ENCODE assay signal across 12 mouse cellular contexts in the genomic region with DNA sequence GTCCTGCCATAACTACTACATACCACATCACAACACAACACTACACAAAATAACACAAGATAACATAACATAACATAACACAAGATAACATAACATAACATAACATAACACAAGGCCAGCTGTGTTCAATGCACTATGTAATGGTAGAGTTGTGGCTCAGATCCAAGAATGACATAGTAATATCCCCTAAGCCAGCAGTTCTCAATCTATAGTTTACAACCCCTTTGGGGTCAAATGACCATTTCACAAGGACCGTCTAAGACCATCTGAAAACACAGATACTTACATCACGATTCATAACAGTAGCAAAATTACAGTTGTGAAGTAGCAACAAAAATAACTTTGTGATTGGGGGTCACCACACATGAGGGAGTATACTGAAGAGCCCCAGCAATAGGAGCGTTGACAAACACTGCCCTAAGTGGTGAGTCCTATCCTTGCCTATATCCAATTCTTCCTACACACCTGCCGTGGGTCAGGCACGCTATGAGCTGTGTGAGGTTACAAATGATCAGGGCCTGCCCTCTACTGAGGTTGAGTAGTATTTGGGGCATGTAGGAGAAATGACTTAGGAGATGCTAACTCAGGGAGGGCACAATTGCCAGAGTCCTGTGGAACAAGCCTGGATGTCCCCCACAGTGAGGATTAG.
DNase-seq lines count a peak whose midpoint lies in the region; ATAC-seq and TF ChIP-seq lines count a peak whose summit lies in the region.
"Had no signal": no experiment of that assay in that cellular context is flagged by ENCODE, and none has a peak within 500 bp of the region (broad histone marks: within the 10 kb centered on the region; RNA-seq: fewer than 3 reads in every experiment).

No protein-coding gene starts in this region.

- no peak; the same call in 1 of the 2 replicates for TF ChIP-seq CTCF in kidney, postnatal 0 days (IDR thresholded peaks at IDR 0.05; ENCODE audit: low read depth)

- no peak overlapping the region for H3K4me2 ChIP-seq in heart, embryonic 15.5 days
- no peak overlapping the region for H3K4me2 ChIP-seq in kidney, postnatal 0 days (ENCODE audit: low read length)
- H3K4me2 ChIP-seq in midbrain, embryonic 15.5 days: no peak overlapping the region
- H3K4me2 ChIP-seq in midbrain, embryonic 11.5 days: no peak overlapping the region
- H3K4me2 ChIP-seq: embryonic facial prominence, embryonic 13.5 days; hindbrain, embryonic 13.5 days; neural tube, embryonic 15.5 days had no signal

- no peaks in the 10 kb centered on the region for H3K9me3 ChIP-seq in heart, embryonic 15.5 days (replicated peaks)
- no peaks in the 10 kb centered on the region for H3K9me3 ChIP-seq in kidney, postnatal 0 days (replicated peaks; ENCODE audit: low read length)
- H3K9me3 ChIP-seq in midbrain, embryonic 15.5 days: no peaks in the 10 kb centered on the region
- H3K9me3 ChIP-seq in midbrain, embryonic 11.5 days (ENCODE audit: control insufficient read depth, low read length): no peaks in the 10 kb centered on the region
- H3K9me3 ChIP-seq: embryonic facial prominence, embryonic 13.5 days; hindbrain, embryonic 13.5 days; neural tube, embryonic 15.5 days had no signal

- peaks cover 5% of the 10 kb centered on the region; the same call in 1 of the 2 replicates for H3K4me1 ChIP-seq in heart, embryonic 15.5 days (replicated peaks)
- H3K4me1 ChIP-seq in kidney, postnatal 0 days (replicated peaks; ENCODE audit: insufficient read depth, low read length): no peaks in the 10 kb centered on the region; the same call in 1 of the 2 replicates
- 0 out of 2 replicates have a peak, but pooled peaks cover 2% of the 10 kb centered on the region for H3K4me1 ChIP-seq in midbrain, embryonic 15.5 days
- no peaks in the 10 kb centered on the region; the same call in 1 of the 2 replicates for H3K4me1 ChIP-seq in midbrain, embryonic 11.5 days (ENCODE audit: control insufficient read depth, insufficient read depth, low read length)
- H3K4me1 ChIP-seq: hindbrain, embryonic 13.5 days; neural tube, embryonic 15.5 days had no signal

- no peak overlapping the region for H3K4me3 ChIP-seq in heart, embryonic 15.5 days
- no peak overlapping the region for H3K4me3 ChIP-seq in kidney, postnatal 0 days (replicated peaks; ENCODE audit: low read depth, low read length)
- no peak overlapping the region for H3K4me3 ChIP-seq in midbrain, embryonic 15.5 days
- no peak overlapping the region for H3K4me3 ChIP-seq in midbrain, embryonic 11.5 days (ENCODE audit: low read depth, low read length)
- H3K4me3 ChIP-seq: embryonic facial prominence, embryonic 13.5 days; hindbrain, embryonic 13.5 days; neural tube, embryonic 15.5 days had no signal

- ATAC-seq in heart, embryonic 15.5 days (replicated peaks; ENCODE audit: insufficient number of reproducible peaks, insufficient read depth, low FRiP score, low read depth): no peak
- ATAC-seq in kidney, postnatal 0 days (replicated peaks; ENCODE audit: low FRiP score, low read depth): no peak; the same call in 1 of the 2 replicates
- ATAC-seq in midbrain, embryonic 15.5 days (replicated peaks): peak; percentile 58; the same call in 1 of the 2 replicates
- ATAC-seq in midbrain, embryonic 11.5 days (ENCODE audit: low FRiP score): no peak

- DNase-seq in heart, adult 9 months (ENCODE audit: low spot score in 2 of 2): no peak
- peak; percentile 73 for DNase-seq in kidney, postnatal 0 days (ENCODE audit: low spot score)
- DNase-seq in kidney, postnatal 10 days: no peak
- DNase-seq in midbrain, embryonic 11.5 days (ENCODE audit: low spot score, missing footprints): no peak
- no peak for DNase-seq in spleen, postnatal 4 days (ENCODE audit: low spot score in 2 of 2)
- DNase-seq: adrenal gland, postnatal 36 days; heart, adult 11 months had no signal

- WGBS in heart, embryonic 15.5 days: 65% methylated on average over 5 of the region's 5 CpGs
- WGBS in kidney, postnatal 0 days: 68% methylated on average over 5 of the region's 5 CpGs
- WGBS in midbrain, embryonic 15.5 days: 74% methylated on average over 5 of the region's 5 CpGs
- 69% methylated on average over 5 of the region's 5 CpGs for WGBS in midbrain, embryonic 11.5 days

- peak overlapping the region; percentile 55 for H3K27ac ChIP-seq in heart, embryonic 15.5 days
- H3K27ac ChIP-seq in kidney, postnatal 0 days: peak overlapping the region; percentile 62
- H3K27ac ChIP-seq in midbrain, embryonic 15.5 days: no peak overlapping the region
- H3K27ac ChIP-seq in midbrain, embryonic 11.5 days (ENCODE audit: low read depth, low read length): no peak overlapping the region
- H3K27ac ChIP-seq: embryonic facial prominence, embryonic 13.5 days; hindbrain, embryonic 13.5 days; neural tube, embryonic 15.5 days had no signal

- no peak overlapping the region for H3K9ac ChIP-seq in heart, embryonic 15.5 days
- H3K9ac ChIP-seq in kidney, postnatal 0 days (ENCODE audit: low read depth, low read length): no peak overlapping the region
- no peak overlapping the region for H3K9ac ChIP-seq in midbrain, embryonic 15.5 days
- H3K9ac ChIP-seq in midbrain, embryonic 11.5 days (ENCODE audit: low read length): no peak overlapping the region
- H3K9ac ChIP-seq: embryonic facial prominence, embryonic 13.5 days; hindbrain, embryonic 13.5 days; neural tube, embryonic 15.5 days had no signal

- no peaks in the 10 kb centered on the region for H3K36me3 ChIP-seq in heart, embryonic 15.5 days
- no peaks in the 10 kb centered on the region for H3K36me3 ChIP-seq in kidney, postnatal 0 days (ENCODE audit: insufficient read depth, low read length)
- no peaks in the 10 kb centered on the region for H3K36me3 ChIP-seq in midbrain, embryonic 15.5 days (replicated peaks)
- H3K36me3 ChIP-seq in midbrain, embryonic 11.5 days (ENCODE audit: control insufficient read depth, insufficient read depth, low read length): no peaks in the 10 kb centered on the region
- H3K36me3 ChIP-seq: embryonic facial prominence, embryonic 13.5 days; hindbrain, embryonic 13.5 days; neural tube, embryonic 15.5 days had no signal

- H3K27me3 ChIP-seq in heart, embryonic 15.5 days: no peaks in the 10 kb centered on the region
- no peaks in the 10 kb centered on the region for H3K27me3 ChIP-seq in kidney, postnatal 0 days (ENCODE audit: insufficient read depth, low read length)
- no peaks in the 10 kb centered on the region for H3K27me3 ChIP-seq in midbrain, embryonic 15.5 days (replicated peaks)
- H3K27me3 ChIP-seq in midbrain, embryonic 11.5 days (ENCODE audit: control insufficient read depth, insufficient read depth, low read length): no peaks in the 10 kb centered on the region
- H3K27me3 ChIP-seq: embryonic facial prominence, embryonic 13.5 days; hindbrain, embryonic 13.5 days; neural tube, embryonic 15.5 days had no signal

Comparison
In these comparisons a context has a peak if more than half of its experiments do, and no peak if none do; other contexts are left out.
1. H3K27ac ChIP-seq: peak in heart, embryonic 15.5 days (single experiment) and kidney, postnatal 0 days (single experiment); none in midbrain, embryonic 15.5 days (single experiment) and midbrain, embryonic 11.5 days (single experiment).